Mouse (Mus musculus): ENCODE measurements around the gene Sms. TPM values are rescaled to one million over a fixed set of nuclear protein-coding genes. Genes with fewer than 3 reads are reported as not detected.

The Sms gene
- polyA plus RNA-seq, 1 experiment from 2014 or later, result 75.0 TPM

GRCm38 (mm10) chrX:157491145-157491935 is 747 bp downstream of the Sms start:
- TF ChIP-seq CTCF (IDR thresholded peaks at IDR 0.05; ENCODE audit: low read depth), result no peak
- DNase-seq (ENCODE audit: low spot score) (peak; percentile 7), ATAC-seq (replicated peaks; ENCODE audit: low FRiP score, low read depth) (peak; percentile 63)
- Histone ChIP-seq H3K9ac (ENCODE audit: low read depth, low read length) (peak overlapping the region; percentile 70), H3K27ac (peak overlapping the region; percentile 77), H3K36me3 (ENCODE audit: insufficient read depth, low read length) (no peaks in the 10 kb centered on the region), H3K9me3 (replicated peaks; ENCODE audit: low read length) (no peaks in the 10 kb centered on the region), H3K27me3 (ENCODE audit: insufficient read depth, low read length) (no peaks in the 10 kb centered on the region), H3K4me2 (ENCODE audit: low read length) (peak overlapping the region; percentile 71), H3K4me1 (replicated peaks; ENCODE audit: insufficient read depth, low read length) (no peaks in the 10 kb centered on the region), H3K4me3 (replicated peaks; ENCODE audit: low read depth, low read length) (peak overlapping the region; percentile 59)
- 30% methylated on average over 63 of the region's 104 CpGs for WGBS

GRCm38 (mm10) chrX:157490769-157491144 is 1.3 kb downstream of the Sms start:
- peak overlapping the region; percentile 70; the same call in 1 of the 2 replicates for H3K9ac ChIP-seq (ENCODE audit: low read depth, low read length)

DNA sequence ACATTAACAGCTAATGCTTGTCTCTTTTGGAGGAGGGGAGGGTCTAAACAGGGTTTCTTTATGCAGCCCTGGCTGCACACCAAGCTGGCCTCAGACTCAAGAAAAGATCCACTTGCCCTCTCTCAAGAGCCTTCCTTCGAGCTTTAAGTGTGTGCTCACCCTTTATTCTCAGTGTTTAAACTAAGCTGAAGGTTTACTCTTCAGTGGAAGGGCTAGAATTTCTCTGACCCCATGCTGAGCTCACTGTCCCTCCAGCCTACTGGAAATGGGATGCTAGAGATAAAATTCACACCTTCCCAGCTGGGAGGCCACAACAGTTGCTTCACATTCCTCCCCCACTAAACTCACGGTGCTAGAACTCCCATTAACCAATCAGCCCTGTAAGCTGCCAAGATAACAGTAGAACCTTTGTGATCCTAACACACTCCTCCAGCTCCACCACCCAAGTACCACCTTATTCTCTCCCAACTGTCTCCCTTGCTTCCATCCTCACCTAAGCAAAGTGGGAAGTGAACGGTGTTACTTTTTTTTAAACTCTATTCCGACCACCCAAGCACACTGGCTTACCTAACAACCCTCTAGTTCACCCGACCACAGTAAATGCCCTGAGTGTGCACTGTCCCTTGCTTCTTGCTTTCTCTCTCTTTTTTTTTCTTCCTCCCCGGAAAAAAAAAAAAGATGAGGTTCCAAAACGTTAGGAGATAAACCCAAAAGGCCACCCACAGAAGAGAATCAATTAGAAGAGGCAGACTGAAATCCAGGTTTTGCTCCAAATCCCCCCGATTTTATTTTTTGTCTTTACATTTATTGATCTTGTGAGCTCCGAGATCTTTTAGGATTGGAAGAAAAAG is 2.0 kb downstream of the Sms start:
- Histone ChIP-seq H3K9me3 (replicated peaks; ENCODE audit: low read length) (no peaks in the 10 kb centered on the region), H3K4me1 (replicated peaks; ENCODE audit: insufficient read depth, low read length) (no peaks in the 10 kb centered on the region), H3K4me3 (replicated peaks; ENCODE audit: low read depth, low read length) (peak overlapping the region; percentile 59), H3K36me3 (ENCODE audit: insufficient read depth, low read length) (no peaks in the 10 kb centered on the region), H3K27me3 (ENCODE audit: insufficient read depth, low read length) (no peaks in the 10 kb centered on the region), H3K4me2 (ENCODE audit: low read length) (peak overlapping the region; percentile 71), H3K27ac (no peak overlapping the region), H3K9ac (ENCODE audit: low read depth, low read length) (no peak overlapping the region)
- WGBS, result 31% methylated on average over 9 of the region's 9 CpGs
- ATAC-seq (replicated peaks; ENCODE audit: low FRiP score, low read depth) (no peak), DNase-seq (ENCODE audit: low spot score) (peak; percentile 2)
- TF ChIP-seq CTCF (IDR thresholded peaks at IDR 0.05; ENCODE audit: low read depth), result no peak

More at GRCm38 (mm10) chrX:157490769-157491144, 1.3 kb downstream of the Sms start:
- ATAC-seq (replicated peaks; ENCODE audit: low FRiP score, low read depth) (no peak), DNase-seq (ENCODE audit: low spot score) (no peak)
- Histone ChIP-seq H3K27ac (no peak overlapping the region), H3K4me3 (replicated peaks; ENCODE audit: low read depth, low read length) (peak overlapping the region; percentile 59), H3K4me2 (ENCODE audit: low read length) (peak overlapping the region; percentile 71), H3K9me3 (replicated peaks; ENCODE audit: low read length) (no peaks in the 10 kb centered on the region), H3K27me3 (ENCODE audit: insufficient read depth, low read length) (no peaks in the 10 kb centered on the region), H3K36me3 (ENCODE audit: insufficient read depth, low read length) (no peaks in the 10 kb centered on the region), H3K4me1 (replicated peaks; ENCODE audit: insufficient read depth, low read length) (no peaks in the 10 kb centered on the region)
- TF ChIP-seq CTCF (IDR thresholded peaks at IDR 0.05; ENCODE audit: low read depth), result no peak
- WGBS, result 27% methylated on average over 12 of the region's 12 CpGs

DNA sequence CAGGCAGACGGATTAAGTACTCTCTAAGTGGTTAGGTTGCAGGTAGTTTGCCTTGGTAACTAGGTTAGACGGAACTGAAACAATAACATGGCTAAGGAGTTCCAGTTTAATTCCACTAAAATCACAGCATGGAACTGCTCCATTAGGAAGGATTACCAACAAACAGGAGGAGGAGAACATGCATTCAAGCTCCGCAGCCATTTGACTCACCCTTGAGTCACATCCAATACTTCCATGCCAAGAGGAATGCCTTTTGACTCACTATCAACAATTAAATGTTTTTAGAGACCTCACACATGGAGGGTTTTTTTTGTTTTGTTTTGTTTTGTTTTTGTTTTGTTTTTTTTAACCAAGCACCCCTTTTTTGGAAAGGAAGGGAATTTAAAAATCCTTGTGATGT is 3.3 kb downstream of the Sms start:
- no peak for TF ChIP-seq CTCF (IDR thresholded peaks at IDR 0.05; ENCODE audit: low read depth)
- H3K27me3 ChIP-seq (ENCODE audit: insufficient read depth, low read length), result no peaks in the 10 kb centered on the region
- H3K9me3 ChIP-seq (replicated peaks; ENCODE audit: low read length), result no peaks in the 10 kb centered on the region
- DNase-seq (ENCODE audit: low spot score) (no peak), ATAC-seq (replicated peaks; ENCODE audit: low FRiP score, low read depth) (no peak)
- no peak overlapping the region for H3K27ac ChIP-seq
- no peaks in the 10 kb centered on the region for H3K4me1 ChIP-seq (replicated peaks; ENCODE audit: insufficient read depth, low read length)
- H3K9ac ChIP-seq (ENCODE audit: low read depth, low read length), result no peak overlapping the region
- 79% methylated on average over 3 of the region's 3 CpGs for WGBS
- H3K36me3 ChIP-seq (ENCODE audit: insufficient read depth, low read length), result no peaks in the 10 kb centered on the region
- H3K4me2 ChIP-seq (ENCODE audit: low read length), result no peak overlapping the region
- H3K4me3 ChIP-seq (replicated peaks; ENCODE audit: low read depth, low read length), result no peak overlapping the region

DNA sequence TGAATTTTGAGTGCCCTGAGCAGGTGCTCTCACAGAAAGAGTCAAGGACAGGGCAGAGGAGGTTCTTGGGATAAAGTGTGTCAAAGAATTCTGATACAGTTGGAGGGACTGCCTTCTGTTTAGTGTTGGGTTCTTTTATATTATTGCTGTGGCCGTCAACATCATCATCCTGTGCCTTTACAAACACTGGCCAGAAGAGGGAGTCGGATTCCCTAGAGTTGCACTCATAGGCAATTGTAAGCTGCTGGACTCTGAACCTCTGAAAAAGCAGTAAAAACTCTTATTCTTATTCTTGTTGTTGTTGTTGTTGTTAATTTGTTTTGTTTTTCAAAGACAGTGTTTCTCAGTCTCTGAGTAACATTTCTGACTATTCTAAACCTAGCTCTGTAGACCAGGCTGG is 5.3 kb downstream of the Sms start:
- no peak overlapping the region for H3K4me2 ChIP-seq (ENCODE audit: low read length)
- no peaks in the 10 kb centered on the region for H3K27me3 ChIP-seq (ENCODE audit: insufficient read depth, low read length)
- no peak overlapping the region for H3K27ac ChIP-seq
- no peak for ATAC-seq (replicated peaks; ENCODE audit: low FRiP score, low read depth)
- H3K9me3 ChIP-seq (replicated peaks; ENCODE audit: low read length), result no peaks in the 10 kb centered on the region
- no peaks in the 10 kb centered on the region for H3K4me1 ChIP-seq (replicated peaks; ENCODE audit: insufficient read depth, low read length)
- H3K36me3 ChIP-seq (ENCODE audit: insufficient read depth, low read length), result no peaks in the 10 kb centered on the region
- no peak overlapping the region for H3K9ac ChIP-seq (ENCODE audit: low read depth, low read length)
- TF ChIP-seq CTCF (IDR thresholded peaks at IDR 0.05; ENCODE audit: low read depth), result peak; percentile 69
- peak; percentile 52 for DNase-seq (ENCODE audit: low spot score)
- H3K4me3 ChIP-seq (replicated peaks; ENCODE audit: low read depth, low read length), result no peak overlapping the region
- 48% methylated on average over 2 of the region's 2 CpGs for WGBS

DNA sequence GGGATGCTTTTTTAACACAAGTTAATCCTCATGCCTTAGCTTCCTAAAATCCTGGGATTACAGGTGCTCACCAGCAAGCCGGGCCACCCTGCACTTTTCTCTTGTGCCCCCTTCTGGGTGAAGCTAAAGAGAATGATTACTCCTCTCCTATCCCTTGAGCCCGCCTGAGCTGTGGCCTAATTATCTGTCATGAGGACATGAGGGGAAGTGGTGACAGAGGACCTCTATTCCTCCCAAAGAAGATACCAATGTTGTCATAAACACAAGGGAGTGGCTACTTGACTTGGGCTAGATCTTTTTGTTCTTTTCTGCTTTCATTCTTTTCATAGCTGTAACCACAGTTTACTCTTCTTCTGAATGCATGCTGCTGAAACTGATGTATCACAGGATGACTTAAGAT is 9.2 kb downstream of the Sms start:
- ATAC-seq (replicated peaks; ENCODE audit: low FRiP score, low read depth) (no peak), DNase-seq (ENCODE audit: low spot score) (no peak)
- H3K9me3 ChIP-seq (replicated peaks; ENCODE audit: low read length), result no peaks in the 10 kb centered on the region
- H3K27me3 ChIP-seq (ENCODE audit: insufficient read depth, low read length), result no peaks in the 10 kb centered on the region
- H3K4me2 ChIP-seq (ENCODE audit: low read length), result no peak overlapping the region
- TF ChIP-seq CTCF (IDR thresholded peaks at IDR 0.05; ENCODE audit: low read depth), result no peak
- no peak overlapping the region for H3K27ac ChIP-seq
- H3K9ac ChIP-seq (ENCODE audit: low read depth, low read length), result no peak overlapping the region
- H3K4me3 ChIP-seq (replicated peaks; ENCODE audit: low read depth, low read length), result no peak overlapping the region
- H3K36me3 ChIP-seq (ENCODE audit: insufficient read depth, low read length), result no peaks in the 10 kb centered on the region
- no peaks in the 10 kb centered on the region for H3K4me1 ChIP-seq (replicated peaks; ENCODE audit: insufficient read depth, low read length)
- WGBS, result 72% methylated on average over 2 of the region's 2 CpGs
